Mouse (Mus musculus) gastrocnemius, postnatal 4 days (tissue): ENCODE data around the gene Copa. TPM values are rescaled to one million over a fixed set of nuclear protein-coding genes. Genes with fewer than 3 reads are reported as not detected.

ENCODE experiments used
- DNase-seq, 2 experiments: peaks; one replicate each; pipeline ENCODE4 v3.0.0; 2021 to 2022; ENCODE audit warnings: low spot score in 2 of 2, mixed read lengths in 2 of 2
- total RNA-seq, 2 experiments: library from RNA; stranded (reverse); gene quantifications; 2 replicates each; pipeline ENCODE4 v1.2.3; 2021

Copa gene
- total RNA-seq, 2 experiments from 2014 or later = 162 to 172 TPM

- DNase-seq = peak in 1 of 2 experiments; percentile 5
Measured at GRCm38 (mm10) chr1:172077981-172078380, 4.3 kb upstream of the Copa start.

GRCm38 (mm10) chr1:172082899-172083445, 643 bp downstream of the Copa start:
- DNase-seq = no peak

GRCm38 (mm10) chr1:172093522-172093921, 11.2 kb downstream of the Copa start:
- no peak for DNase-seq

GRCm38 (mm10) chr1:172094295-172094694, 12.0 kb downstream of the Copa start:
- DNase-seq = no peak

DNA sequence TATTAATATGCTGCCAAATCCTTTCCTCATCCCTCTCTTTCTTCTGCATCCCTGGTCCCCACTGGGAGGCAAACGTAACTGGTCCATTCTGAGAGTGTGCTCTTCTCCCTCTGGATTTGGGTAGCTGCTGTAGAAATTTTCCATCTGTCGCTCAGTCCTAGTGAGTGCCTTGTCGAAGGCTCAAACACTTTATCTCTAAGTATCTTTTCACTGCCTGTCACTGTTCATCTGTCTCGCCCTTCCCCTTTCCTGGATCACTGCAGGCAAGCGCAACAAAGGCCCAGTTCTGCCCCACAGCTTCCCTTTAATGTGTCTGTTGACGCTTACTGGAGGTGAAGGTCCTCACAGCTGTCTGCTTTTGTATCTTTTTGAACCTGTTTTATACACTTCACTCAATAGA, 12.9 kb downstream of the Copa start:
- no peak for DNase-seq

DNA sequence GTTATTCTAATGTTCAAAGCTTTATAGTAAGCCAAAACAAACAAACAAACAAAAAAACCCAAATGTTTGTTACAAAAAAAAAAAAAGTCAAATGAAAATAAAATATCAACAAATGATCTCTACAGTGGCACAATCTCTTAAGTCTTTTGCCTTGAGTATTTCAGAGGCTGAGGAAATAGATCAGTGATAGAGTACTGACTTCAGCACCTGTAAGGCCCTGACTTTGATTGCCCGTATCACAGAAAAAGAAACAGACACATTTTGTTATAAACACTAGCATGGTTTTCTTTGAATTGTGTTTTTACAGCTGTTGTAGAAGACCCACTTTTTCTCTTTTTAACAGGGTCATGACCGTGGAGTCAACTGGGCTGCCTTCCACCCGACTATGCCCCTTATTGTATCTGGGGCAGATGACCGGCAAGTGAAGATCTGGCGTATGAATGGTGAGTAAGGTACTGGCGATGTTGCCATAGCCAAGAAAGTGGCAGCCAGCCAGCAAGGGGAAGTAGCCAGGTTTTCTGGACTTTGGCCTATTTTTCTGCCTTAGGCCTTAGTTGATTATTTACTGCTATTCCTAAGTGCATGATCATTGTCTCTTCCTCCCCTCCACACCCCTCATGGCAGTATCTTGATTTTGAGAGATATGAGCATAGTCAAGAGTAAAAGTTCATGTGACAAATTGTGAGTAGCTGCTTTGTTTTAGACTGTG, 17.1 kb downstream of the Copa start:
- no peak for DNase-seq

- no peak for DNase-seq
Measured at GRCm38 (mm10) chr1:172103619-172104018, 21.3 kb downstream of the Copa start.

DNA sequence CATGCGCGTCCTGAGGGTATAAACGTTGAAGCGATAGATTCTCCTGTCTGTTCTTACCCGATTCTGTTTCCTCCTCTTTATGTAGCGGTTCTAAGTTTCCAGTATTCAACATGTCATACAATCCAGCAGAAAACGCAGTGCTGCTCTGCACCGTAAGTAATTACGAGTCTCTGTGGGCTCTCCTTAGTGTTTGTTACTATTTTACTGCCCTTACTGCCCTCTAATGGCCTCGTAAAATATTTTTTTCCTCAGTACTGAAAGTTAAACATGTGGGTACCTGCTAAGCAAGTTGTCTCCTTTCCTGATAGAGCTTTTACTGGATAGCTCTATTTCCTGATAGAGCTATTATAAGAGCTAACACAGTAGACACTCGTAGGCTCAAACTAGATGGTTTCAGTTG, 22.8 kb downstream of the Copa start:
- no peak for DNase-seq

GRCm38 (mm10) chr1:172107777-172108477, 25.6 kb downstream of the Copa start:
- no peak for DNase-seq

DNA sequence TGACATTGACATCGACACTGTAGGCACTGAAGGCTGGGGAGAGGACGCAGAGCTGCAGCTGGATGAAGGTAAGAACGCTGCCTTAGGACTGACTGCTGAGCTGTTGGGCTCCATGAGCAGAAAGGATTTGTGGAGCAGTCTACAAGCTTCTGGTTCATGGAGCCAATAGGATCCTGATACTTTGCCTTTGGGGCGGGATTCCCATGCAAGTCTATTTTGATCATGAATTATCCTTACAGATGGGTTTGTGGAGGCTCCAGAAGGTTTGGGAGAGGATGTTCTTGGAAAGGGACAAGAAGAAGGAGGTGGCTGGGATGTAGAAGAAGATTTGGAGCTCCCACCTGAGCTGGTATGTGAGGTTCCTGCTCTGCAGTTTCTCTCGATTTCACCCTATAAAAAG, 34.6 kb downstream of the Copa start:
- no peak for DNase-seq

- DNase-seq = no peak
Measured at GRCm38 (mm10) chr1:172119100-172119499, 36.8 kb downstream of the Copa start.

DNA sequence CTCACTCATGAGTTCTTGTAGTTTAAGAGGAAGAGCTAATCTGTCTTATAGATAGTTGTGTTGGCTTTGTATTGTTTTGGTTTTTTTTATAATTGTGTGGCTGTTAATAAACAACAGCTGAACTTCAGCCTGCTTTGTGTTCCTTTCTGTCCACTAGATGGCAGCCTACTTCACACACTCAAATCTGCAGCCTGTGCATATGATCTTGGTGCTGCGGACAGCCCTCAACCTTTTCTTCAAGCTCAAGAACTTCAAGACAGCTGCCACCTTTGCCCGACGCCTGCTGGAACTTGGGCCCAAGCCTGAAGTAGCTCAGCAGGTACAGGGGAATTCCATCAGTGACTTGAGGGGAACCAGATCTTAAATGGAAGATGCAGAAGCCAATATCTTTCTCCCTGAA, 37.4 kb downstream of the Copa start:
- DNase-seq = no peak

- no peak for DNase-seq
Measured at GRCm38 (mm10) chr1:172122671-172123070, 40.3 kb downstream of the Copa start.

GRCm38 (mm10) chr1:172124572-172124971, 42.2 kb downstream of the Copa start:
- DNase-seq = no peak

- peak; percentile 55 to 77 for DNase-seq
Measured at GRCm38 (mm10) chr1:172126376-172127347, 44.3 kb downstream of the Copa start, which contains the start of gene Pex19. Pex19 (plus strand) TSS chr1:172126755.

- no peak for DNase-seq
Measured at GRCm38 (mm10) chr1:172127487-172127886, 45.2 kb downstream of the Copa start.

GRCm38 (mm10) chr1:172128563-172128962, 46.2 kb downstream of the Copa start:
- no peak for DNase-seq

- no peak for DNase-seq
Measured at GRCm38 (mm10) chr1:172129108-172129507, 46.8 kb downstream of the Copa start.

GRCm38 (mm10) chr1:172129780-172130179, 47.5 kb downstream of the Copa start:
- no peak for DNase-seq

DNA sequence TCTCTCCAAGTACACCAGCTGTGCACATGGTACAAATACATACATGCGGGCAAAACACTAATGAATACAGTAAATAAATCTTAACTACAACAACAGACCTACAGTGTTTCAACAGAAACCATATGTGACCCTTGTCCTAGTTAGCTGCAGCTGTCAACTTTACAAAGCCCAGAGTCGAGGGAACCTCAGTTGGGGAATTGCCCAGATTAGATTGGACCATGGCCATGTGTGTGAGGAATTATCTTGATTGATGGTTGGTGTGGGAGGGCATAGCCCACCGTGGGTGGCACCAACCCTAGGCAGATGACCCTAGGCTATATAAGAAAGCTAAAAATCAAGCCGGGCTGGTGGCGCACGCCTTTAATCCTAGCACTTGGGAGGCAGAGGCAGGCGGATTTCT, 50.0 kb downstream of the Copa start:
- DNase-seq = peak in 1 of 2 experiments; percentile 28

GRCm38 (mm10) chr1:172133535-172133934, 51.2 kb downstream of the Copa start:
- peak in 1 of 2 experiments; percentile 62 for DNase-seq
